Mouse (Mus musculus): Measurements from ENCODE around the gene Hunk.

- TF ChIP-seq CTCF (IDR thresholded peaks at IDR 0.05 in 2 of 3, conservative IDR thresholded peaks at IDR 0.05 in 1 of 3; ENCODE audit: control insufficient read depth in 1 of 3, insufficient read depth in 1 of 3, low read depth in 2 of 3, low read length in 3 of 3, poor library complexity in 1 of 3, severe bottlenecking in 1 of 3) (no peak), NELFE (IDR thresholded peaks at IDR 0.05; ENCODE audit: low read depth, low read length) (no peak), KAT2A (conservative IDR thresholded peaks at IDR 0.05; ENCODE audit: low read depth, low read length) (no peak), E2F4 (IDR thresholded peaks at IDR 0.05; ENCODE audit: borderline replicate concordance, low read depth, low read length) (no peak), POLR2A (IDR thresholded peaks at IDR 0.05; ENCODE audit: control insufficient read depth in 1 of 2, insufficient read depth in 1 of 2, low read depth in 1 of 2, low read length in 2 of 2, poor library complexity in 1 of 2) (no peak), BHLHE40 (IDR thresholded peaks at IDR 0.05; ENCODE audit: borderline replicate concordance, low read depth, low read length) (no peak), GABPA (IDR thresholded peaks at IDR 0.05; ENCODE audit: low read depth, low read length) (no peak), EP300 (IDR thresholded peaks at IDR 0.05; ENCODE audit: low read depth in 1 of 2, low read length in 2 of 2) (no peak), ZC3H11A (IDR thresholded peaks at IDR 0.05; ENCODE audit: low read depth, low read length) (no peak)
These were observed 46.8 kb upstream of the Hunk start for GRCm38 (mm10) chr16:90339026-90339425.

Data from MEL (cell line).